Mouse (Mus musculus): Measurements from ENCODE around the gene Scn7a. TPM values are rescaled to one million over a fixed set of nuclear protein-coding genes. Genes with fewer than 3 reads are reported as not detected.

Gene Scn7a
- polyA plus RNA-seq, 1 experiment from 2014 or later, result 78.3 TPM

- peak overlapping the region; percentile 45 for H3K4me2 ChIP-seq (replicated peaks; ENCODE audit: low read depth, low read length)
- no peak overlapping the region for H3K9ac ChIP-seq (replicated peaks; ENCODE audit: low read depth)
- peak overlapping the region; percentile 51; the same call in 1 of the 2 replicates for H3K27ac ChIP-seq (ENCODE audit: low read length)
- H3K4me3 ChIP-seq (ENCODE audit: low read depth, low read length), result 0 out of 2 replicates have a peak overlapping the region, but pooled peaks have one; percentile 34
- no peaks in the 10 kb centered on the region for H3K4me1 ChIP-seq (ENCODE audit: insufficient read depth, low read depth, low read length)
- no peaks in the 10 kb centered on the region for H3K27me3 ChIP-seq (replicated peaks; ENCODE audit: insufficient read depth, low read length)
- no peaks in the 10 kb centered on the region for H3K9me3 ChIP-seq (ENCODE audit: low read length)
- peak; percentile 80 for ATAC-seq
- TF ChIP-seq EP300 (IDR thresholded peaks at IDR 0.05) (peak; percentile 71), CTCF (IDR thresholded peaks at IDR 0.05) (no peak)
- H3K36me3 ChIP-seq (ENCODE audit: insufficient read depth, low read length), result no peaks in the 10 kb centered on the region
- WGBS, result 40% methylated on average over 2 of the region's 2 CpGs
- peak; percentile 91 for DNase-seq (ENCODE audit: low spot score)
Observed at GRCm38 (mm10) chr2:66780884-66781283, 3.8 kb downstream of the Scn7a start.

- Histone ChIP-seq H3K9me3 (ENCODE audit: low read length) (no peaks in the 10 kb centered on the region), H3K27ac (ENCODE audit: low read length) (no peak overlapping the region), H3K9ac (replicated peaks; ENCODE audit: low read depth) (no peak overlapping the region), H3K27me3 (replicated peaks; ENCODE audit: insufficient read depth, low read length) (no peaks in the 10 kb centered on the region), H3K36me3 (ENCODE audit: insufficient read depth, low read length) (no peaks in the 10 kb centered on the region), H3K4me3 (ENCODE audit: low read depth, low read length) (no peak overlapping the region), H3K4me1 (ENCODE audit: insufficient read depth, low read depth, low read length) (no peaks in the 10 kb centered on the region), H3K4me2 (replicated peaks; ENCODE audit: low read depth, low read length) (no peak overlapping the region)
- DNase-seq (ENCODE audit: low spot score) (peak; percentile 22), ATAC-seq (no peak)
- peak; percentile 94 for TF ChIP-seq EP300 (IDR thresholded peaks at IDR 0.05)
- no peak for TF ChIP-seq CTCF (IDR thresholded peaks at IDR 0.05)
- WGBS, result 50% methylated on average over 2 of the region's 2 CpGs
Observed at GRCm38 (mm10) chr2:66767980-66768379, 16.7 kb downstream of the Scn7a start.

GRCm38 (mm10) chr2:66765170-66765569 lies 19.5 kb downstream of the Scn7a start:
- H3K9ac ChIP-seq (replicated peaks; ENCODE audit: low read depth), result no peak overlapping the region
- TF ChIP-seq EP300 (IDR thresholded peaks at IDR 0.05) (peak; percentile 93), CTCF (IDR thresholded peaks at IDR 0.05) (no peak)
- 14% methylated on average over 1 of the region's 1 CpGs for WGBS
- ATAC-seq (no peak; the same call in 1 of the 2 replicates), DNase-seq (ENCODE audit: low spot score) (peak; percentile 16)
- H3K4me3 ChIP-seq (ENCODE audit: low read depth, low read length), result no peak overlapping the region
- no peaks in the 10 kb centered on the region for H3K9me3 ChIP-seq (ENCODE audit: low read length)
- no peaks in the 10 kb centered on the region for H3K27me3 ChIP-seq (replicated peaks; ENCODE audit: insufficient read depth, low read length)
- H3K27ac ChIP-seq (ENCODE audit: low read length), result peak overlapping the region; percentile 55; the same call in 1 of the 2 replicates
- no peak overlapping the region for H3K4me2 ChIP-seq (replicated peaks; ENCODE audit: low read depth, low read length)
- no peaks in the 10 kb centered on the region for H3K36me3 ChIP-seq (ENCODE audit: insufficient read depth, low read length)
- no peaks in the 10 kb centered on the region for H3K4me1 ChIP-seq (ENCODE audit: insufficient read depth, low read depth, low read length)

GRCm38 (mm10) chr2:66762905-66763304 lies 21.8 kb downstream of the Scn7a start:
- Histone ChIP-seq H3K9ac (replicated peaks; ENCODE audit: low read depth) (no peak overlapping the region), H3K27me3 (replicated peaks; ENCODE audit: insufficient read depth, low read length) (no peaks in the 10 kb centered on the region), H3K27ac (ENCODE audit: low read length) (no peak overlapping the region), H3K36me3 (ENCODE audit: insufficient read depth, low read length) (no peaks in the 10 kb centered on the region), H3K4me2 (replicated peaks; ENCODE audit: low read depth, low read length) (no peak overlapping the region), H3K4me3 (ENCODE audit: low read depth, low read length) (no peak overlapping the region), H3K4me1 (ENCODE audit: insufficient read depth, low read depth, low read length) (no peaks in the 10 kb centered on the region), H3K9me3 (ENCODE audit: low read length) (no peaks in the 10 kb centered on the region)
- ATAC-seq (no peak), DNase-seq (ENCODE audit: low spot score) (no peak)
- no peak for TF ChIP-seq EP300 (IDR thresholded peaks at IDR 0.05)
- peak; percentile 63 for TF ChIP-seq CTCF (IDR thresholded peaks at IDR 0.05)

GRCm38 (mm10) chr2:66728002-66728401 lies 56.7 kb downstream of the Scn7a start:
- DNase-seq (ENCODE audit: low spot score) (no peak), ATAC-seq (no peak)
- Histone ChIP-seq H3K9me3 (ENCODE audit: low read length) (no peaks in the 10 kb centered on the region), H3K27ac (ENCODE audit: low read length) (no peak overlapping the region), H3K36me3 (ENCODE audit: insufficient read depth, low read length) (peaks cover 10% of the 10 kb centered on the region; the same call in 1 of the 2 replicates), H3K4me1 (ENCODE audit: insufficient read depth, low read depth, low read length) (no peaks in the 10 kb centered on the region), H3K4me2 (replicated peaks; ENCODE audit: low read depth, low read length) (no peak overlapping the region), H3K4me3 (ENCODE audit: low read depth, low read length) (no peak overlapping the region), H3K9ac (replicated peaks; ENCODE audit: low read depth) (no peak overlapping the region), H3K27me3 (replicated peaks; ENCODE audit: insufficient read depth, low read length) (no peaks in the 10 kb centered on the region)
- TF ChIP-seq EP300 (IDR thresholded peaks at IDR 0.05), result no peak
- WGBS, result 90% methylated on average over 3 of the region's 3 CpGs

GRCm38 (mm10) chr2:66727585-66727974 lies 57.1 kb downstream of the Scn7a start:
- TF ChIP-seq CTCF (IDR thresholded peaks at IDR 0.05), result no peak
- no peak for TF ChIP-seq EP300 (IDR thresholded peaks at IDR 0.05)
- no peaks in the 10 kb centered on the region for H3K27me3 ChIP-seq (replicated peaks; ENCODE audit: insufficient read depth, low read length)
- H3K9ac ChIP-seq (replicated peaks; ENCODE audit: low read depth), result no peak overlapping the region
- no peak overlapping the region for H3K27ac ChIP-seq (ENCODE audit: low read length)
- H3K9me3 ChIP-seq (ENCODE audit: low read length), result no peaks in the 10 kb centered on the region
- H3K4me3 ChIP-seq (ENCODE audit: low read depth, low read length), result no peak overlapping the region
- ATAC-seq (no peak), DNase-seq (ENCODE audit: low spot score) (no peak)
- H3K4me1 ChIP-seq (ENCODE audit: insufficient read depth, low read depth, low read length), result no peaks in the 10 kb centered on the region
- H3K36me3 ChIP-seq (ENCODE audit: insufficient read depth, low read length), result peaks cover 10% of the 10 kb centered on the region; the same call in 1 of the 2 replicates
- no peak overlapping the region for H3K4me2 ChIP-seq (replicated peaks; ENCODE audit: low read depth, low read length)
